Mouse (Mus musculus) v-Abl transformed pro-B cells (cell line): Measurements from ENCODE around the gene Gm45837.

Experiments
- in situ Hi-C, 2 experiments: fragments of 400-800 bp; cut with MboI; formaldehyde crosslinking; loops; one replicate each; pipeline ENCODE4 v1.15.1; 2025; ENCODE audit not compliant: unreplicated experiment in 2 of 2

The Gm45837 gene

DNA sequence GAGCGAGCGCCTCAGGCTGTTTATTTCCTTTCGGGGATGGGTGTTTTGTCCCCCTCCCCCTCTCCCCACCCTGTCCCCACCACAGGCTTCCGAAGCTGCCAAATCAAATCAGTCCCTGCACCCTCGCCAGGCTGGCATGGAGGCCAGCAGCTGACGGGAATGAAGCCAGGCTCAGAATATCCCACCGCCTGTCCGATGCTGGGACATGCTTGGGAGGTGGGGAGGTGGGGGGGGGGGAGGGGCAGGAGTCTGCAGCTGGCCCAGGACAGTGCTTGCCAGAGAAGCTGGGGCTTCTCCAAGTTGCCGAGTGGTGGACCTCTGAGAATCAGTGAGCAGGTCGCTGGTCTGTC lies 49.9 kb downstream of the Gm45837 start:
- in situ Hi-C loops, result no loop called here

DNA sequence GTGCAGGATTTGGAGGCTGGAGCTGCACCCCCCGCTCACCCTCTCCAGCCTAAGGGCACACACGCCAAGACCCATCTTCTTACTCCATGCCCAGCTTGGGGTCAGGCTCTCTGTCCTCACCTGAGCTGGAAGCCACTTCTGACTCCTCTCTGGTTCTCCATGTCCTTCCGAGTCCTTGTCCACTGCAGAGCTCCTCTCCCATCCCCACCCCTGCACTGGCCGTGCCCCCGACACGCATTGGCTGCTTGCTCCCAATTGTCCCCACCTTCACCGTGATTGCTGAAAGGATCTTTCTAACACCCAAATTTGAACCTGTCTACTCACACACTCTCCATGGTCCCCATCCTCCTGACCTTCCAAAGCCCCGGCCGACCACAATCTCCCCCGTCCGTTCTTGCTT lies 50.9 kb downstream of the Gm45837 start:
- in situ Hi-C loops, result no loop called here

DNA sequence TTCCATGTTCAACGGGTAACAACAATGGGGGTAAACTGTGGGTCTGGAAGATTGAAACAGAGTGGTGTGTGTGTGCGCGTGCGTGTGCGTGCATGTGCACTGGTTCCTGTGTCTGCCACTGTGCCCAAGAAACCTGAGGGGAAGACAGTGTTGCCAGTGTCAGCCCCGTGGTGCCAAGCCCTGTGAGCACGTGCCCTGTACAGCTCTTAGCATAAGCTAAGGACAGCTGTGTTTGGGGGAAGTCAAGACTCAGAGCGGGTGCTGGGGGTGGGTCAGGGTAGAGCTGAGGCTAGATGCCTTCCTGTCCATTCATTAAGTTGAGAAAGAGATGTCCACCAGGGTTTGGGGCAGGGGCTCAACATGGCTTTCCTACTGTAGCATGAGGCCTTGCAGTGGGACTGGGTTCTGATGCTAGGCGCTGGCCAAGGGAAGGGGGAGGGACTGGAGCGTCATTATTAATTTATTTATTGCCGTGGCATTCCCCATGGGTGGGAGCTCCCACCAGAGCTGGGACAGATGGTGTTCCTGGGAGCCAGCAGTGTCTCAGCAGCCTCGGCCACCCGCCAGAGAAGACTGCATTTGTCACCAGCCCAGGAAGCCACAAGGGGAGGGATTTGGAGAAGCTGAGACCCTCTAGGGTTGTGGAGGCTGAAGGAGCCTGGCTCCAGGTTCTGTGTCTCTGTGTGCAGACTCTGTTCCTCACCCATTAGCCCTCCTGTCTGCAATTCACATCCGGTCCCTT lies 51.8 kb downstream of the Gm45837 start:
- in situ Hi-C loops, result no loop called here

DNA sequence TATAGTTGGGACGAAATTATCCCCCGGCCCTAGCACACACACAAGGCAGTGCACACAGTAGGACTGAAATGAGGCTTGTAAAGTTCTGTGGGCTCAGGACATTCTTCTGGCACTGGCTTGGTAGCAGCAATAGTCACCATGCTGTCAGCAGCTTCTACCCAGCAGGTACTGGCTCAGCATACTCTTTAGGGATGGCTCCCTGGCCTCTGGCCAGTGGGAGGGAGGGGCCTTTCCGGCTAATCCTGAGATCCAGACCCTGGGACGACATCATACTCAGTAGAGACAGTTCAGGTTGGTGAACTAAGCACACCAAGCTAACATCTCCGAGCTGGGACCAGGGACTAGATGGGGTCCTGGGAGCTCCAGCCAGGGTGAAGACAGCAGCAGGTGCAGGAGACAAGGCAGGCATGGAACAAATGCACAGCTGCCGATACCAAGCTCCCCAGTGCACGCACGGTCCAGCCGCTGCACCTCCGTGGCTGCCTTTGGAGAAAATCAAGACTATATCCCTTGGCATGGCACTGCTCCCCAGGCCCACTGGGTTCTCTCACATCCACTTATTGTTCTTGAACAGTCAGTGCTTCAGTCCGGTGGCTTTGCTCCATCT lies 53.1 kb downstream of the Gm45837 start:
- in situ Hi-C loops, result no loop called here

DNA sequence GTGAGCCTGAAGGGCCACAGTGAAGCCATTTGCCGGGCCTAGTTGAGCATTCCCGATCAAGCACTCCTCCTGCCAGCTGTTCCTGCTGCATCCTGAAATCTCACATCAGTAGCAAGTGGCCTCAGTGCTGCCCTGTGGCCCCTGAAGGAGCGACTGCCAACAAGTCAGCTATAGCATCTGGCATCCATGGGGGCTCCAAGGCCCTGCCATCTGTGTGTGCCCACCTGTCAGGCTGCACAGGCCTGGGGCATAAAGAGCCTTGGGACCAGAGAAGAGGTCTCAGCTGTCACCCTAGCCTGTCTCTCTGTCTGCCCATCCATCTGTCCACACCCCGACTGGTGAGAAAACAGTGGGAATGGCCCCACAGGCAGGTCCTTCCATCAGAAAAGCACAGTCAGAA lies 54.2 kb downstream of the Gm45837 start:
- in situ Hi-C loops, result no loop called here

DNA sequence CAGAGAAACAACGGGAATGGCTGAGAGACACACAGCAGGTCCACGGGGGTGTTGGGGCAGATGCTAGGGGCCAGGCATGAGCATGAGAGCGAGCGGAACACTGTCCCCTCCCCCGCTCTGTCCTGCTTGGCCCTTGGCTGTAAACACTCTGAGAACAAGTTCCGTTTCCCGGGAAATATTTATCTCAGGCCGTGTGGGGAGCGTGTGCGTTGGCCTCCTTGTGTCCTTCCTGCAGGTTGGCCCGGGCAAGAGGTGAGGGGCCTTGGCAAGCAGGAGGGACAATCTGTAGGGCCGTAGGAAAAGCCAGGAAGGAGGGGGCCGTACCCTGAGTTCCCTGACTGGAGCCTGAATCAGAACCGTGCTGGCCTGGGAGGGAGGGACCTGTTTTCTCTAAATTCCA lies 54.7 kb downstream of the Gm45837 start:
- in situ Hi-C loops, result no loop called here

DNA sequence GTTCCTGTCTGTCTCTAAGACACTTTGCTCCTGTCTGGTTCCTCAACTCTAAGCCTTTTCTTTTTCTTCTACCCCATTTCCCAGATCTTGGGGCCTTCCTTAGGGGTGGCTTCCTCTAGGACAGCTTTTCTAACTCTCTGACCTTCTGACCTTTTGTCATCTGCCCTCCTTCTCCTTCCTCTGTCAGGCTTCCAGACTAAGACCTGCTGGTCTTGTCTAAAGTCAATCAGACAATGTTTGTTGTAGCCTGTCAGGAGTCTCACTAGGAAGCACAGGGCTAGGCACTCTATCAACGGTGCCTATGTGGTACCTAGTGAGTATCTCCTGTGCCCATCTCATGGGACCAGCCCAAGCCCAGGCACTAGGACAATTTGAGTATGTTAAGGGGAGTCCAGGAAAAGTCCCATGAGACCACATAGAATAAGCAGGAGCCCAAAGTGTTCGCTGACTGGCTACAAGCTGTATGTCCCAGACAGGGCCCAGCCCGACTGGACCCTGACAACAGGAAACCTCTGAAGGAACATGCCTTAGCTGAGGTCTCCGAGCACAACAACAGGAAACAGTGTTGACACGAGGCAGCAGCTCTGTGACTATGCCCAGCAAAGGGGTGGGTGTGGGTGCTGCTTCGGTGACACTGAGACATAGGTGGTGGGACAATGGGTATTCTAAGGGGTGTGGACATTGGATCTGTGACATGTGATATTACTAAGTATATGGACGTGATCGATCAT lies 55.3 kb downstream of the Gm45837 start:
- in situ Hi-C loops, result no loop called here

DNA sequence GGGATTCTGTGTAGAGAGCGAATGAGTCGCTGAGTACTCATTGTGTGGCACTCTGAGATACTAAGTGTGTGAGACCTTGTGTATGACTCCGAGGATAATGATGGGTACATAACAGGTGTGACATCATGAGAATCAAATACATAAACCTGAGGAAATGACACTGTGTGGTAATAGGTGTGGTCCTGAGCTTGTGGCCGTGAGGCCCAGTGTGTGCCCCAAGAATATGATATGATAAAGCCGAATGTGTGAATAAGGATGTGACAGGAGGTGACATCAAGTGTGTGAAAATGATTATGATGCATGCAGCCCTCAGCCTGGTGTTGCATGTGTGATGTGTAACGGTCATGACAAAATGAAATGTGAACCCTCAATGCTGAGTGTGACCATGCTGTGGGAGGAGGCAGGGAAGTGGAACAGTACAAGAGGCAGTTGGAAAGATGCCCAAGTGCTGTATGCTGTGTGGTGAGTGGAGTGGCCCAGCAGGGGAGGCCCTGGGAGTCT lies 55.9 kb downstream of the Gm45837 start:
- in situ Hi-C loops, result no loop called here

DNA sequence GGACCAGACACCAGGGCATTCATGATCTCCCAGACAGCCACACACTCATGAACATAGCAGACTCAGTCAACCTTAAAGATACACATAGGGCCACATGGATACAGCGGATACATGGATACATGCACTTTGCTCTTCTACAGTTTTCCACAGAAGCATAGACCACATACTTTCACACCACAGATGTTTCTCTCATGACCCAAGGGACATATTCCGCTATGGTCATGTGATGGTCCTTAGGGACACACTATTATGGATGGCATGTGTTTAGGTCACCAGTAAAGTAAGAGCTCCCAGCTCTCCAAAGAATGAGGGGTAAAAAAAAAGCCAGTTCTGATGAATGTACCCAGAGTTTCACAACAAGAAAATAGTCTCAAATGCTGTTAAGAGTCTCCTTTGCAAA lies 60.7 kb downstream of the Gm45837 start:
- in situ Hi-C loops, result no loop called here

DNA sequence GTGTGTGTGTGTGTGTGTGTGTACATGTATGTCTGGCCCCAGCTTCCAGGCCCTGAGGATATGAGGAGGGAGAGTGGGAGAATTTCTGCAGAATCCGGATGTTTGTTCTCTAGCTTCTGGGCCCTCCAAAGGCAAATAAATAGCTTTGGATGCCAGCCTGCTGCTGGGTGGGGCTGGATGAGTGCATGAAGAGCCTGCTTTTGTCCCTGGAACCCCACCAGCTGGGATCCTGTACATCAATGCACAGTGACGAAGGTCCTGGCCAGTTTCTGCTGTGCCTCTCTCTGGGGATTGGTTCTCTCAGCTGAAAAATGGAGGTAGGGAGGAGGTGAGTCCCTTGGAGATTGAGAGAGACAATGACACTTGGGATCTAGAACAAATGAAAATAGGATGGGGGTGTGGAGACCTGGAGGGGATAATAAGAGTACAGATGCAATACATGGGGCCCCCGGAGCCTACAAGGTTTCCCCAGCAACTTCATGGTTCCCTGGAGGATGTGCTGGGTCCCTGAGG lies 61.3 kb downstream of the Gm45837 start:
- in situ Hi-C loops, result no loop called here

DNA sequence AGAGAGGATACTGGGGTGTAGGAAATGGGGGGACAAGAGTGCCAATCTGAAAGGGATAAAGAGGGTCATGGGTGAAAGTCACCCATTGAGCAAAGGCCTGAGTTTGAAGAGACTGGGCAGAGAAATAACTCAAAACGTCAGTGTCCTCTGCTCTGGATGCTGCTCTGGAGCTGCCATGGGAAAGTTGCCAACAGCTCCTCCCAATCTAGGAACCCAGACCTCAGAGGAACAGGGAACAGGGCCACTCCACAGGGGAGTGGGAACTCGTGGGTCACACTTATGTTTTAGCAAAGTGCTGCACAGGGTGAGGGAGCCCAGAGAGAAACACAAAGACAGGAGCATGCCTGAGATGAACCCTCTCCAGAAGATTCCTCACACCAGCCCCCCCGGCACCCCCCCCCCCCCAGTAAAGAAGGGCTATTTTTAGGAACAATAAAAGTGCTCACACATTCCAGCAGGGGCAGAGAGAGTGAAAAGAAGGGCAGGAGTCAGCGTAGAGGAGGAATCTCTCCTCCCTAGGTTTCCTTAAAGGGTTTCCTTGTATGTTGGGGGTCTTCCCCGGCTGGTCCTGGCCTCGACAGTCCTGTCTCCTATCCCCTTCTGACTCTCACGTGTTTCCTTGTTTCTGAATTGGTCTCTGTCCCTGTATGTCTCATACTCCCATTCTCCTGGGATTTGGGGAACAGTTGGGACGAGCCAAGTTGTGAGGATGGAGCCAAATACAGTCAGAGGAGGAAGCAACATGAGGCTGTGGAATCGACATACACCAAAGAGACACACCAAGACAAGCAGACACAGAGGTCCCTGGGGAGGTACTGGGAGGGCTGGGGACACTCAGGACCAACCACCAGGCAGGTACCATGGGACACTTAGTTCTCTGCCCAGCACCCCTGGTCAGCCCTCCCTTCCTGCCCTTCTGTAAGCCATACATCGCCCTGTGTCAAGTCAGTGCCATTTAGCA lies 62.2 kb downstream of the Gm45837 start:
- in situ Hi-C loops, result no loop called here

DNA sequence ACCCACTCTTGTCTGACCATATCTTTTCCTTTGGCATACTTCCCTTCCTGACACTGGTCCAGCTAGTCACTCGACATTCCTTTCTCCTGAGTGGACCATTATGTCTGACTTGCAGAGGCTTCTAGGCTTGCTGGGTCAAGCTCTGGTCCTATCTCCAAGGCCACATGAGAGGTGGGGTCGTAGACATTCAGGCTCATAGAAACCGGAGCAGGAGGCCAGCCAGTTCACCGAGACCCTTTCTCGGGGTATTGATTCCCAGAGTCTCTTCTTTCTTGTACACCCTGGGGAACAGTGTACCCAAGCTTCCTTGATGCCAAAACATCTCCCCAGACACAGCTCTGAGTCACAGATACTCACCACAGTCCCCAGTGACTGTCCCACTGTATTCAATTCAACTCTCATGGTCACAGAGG lies 63.7 kb downstream of the Gm45837 start:
- in situ Hi-C loops, result no loop called here

DNA sequence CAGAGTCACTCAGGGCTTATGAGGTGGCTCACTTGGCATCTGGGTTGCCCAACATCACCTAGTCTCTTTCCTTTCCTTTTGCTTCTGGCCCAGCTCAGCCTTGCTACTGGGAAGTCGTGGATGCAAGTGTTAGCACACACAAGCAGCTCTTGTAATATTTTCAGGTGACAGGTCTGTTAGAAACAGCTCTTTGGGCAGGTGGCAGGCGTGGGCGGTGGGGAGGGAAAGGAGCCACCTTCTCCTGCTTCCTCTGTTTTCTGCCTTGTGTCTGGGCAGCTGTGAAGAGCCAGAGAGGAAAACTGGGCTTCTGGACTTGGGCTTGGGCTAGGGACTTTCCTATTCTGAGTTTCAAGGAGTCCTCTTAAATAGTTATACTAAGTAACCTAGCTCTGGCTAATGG lies 65.3 kb downstream of the Gm45837 start:
- in situ Hi-C loops, result no loop called here

DNA sequence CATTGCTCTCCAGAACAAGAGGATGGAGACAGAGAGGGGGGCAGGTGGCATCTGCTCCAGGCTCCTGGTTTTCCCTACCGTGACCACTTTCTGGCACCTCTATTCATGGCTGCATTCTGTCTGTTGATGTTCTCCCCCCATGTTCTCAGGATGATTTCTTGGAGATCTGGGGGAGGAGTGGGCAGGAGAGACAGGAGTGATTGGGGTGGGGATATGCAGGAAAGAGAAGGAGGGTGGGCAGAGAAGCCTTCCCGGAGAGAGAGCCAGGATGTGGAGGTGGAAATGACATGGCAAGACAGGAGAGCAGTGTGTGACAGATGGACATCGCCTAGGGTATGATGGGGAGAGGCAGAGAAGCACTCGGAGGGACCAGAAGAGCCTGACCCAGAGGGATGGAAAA lies 65.8 kb downstream of the Gm45837 start:
- in situ Hi-C loops, result no loop called here

DNA sequence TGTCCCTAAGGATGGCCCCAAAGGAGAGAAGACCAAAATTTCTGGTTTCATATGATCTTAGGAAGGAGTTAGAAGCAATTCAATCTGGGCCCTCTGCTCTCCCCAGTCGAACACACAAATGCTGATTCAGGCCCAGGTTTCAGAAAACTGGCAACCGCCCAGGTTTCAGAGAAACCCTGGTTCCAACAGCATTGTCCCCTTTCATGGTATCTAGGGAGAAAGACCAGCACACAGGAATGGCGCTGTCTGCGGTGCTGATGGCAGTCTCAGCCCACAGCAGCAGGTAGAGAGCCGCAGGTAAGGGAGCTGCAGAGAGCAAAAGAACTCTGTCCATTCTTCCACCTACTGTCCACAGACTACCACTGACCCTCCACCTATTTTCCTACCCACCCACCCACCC lies 66.5 kb downstream of the Gm45837 start:
- in situ Hi-C loops, result no loop called here

DNA sequence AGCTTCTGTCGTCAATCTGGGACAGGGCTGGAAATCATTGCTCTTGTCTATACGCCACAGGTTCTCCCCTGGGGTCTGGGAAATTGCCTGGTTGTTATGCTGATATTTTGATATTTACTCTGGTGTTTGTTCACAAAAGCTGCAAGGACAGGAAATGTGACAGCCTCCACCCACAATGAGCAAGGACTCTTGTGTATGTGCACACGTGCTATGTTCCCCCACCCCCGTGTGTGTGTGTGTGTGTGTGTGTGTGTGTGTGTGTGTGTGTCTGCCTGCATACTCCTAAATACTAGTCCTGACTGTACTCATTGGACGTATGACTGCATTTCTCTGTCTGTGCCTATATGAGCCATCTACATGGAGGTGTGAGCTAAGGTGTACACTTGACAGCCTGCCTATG lies 67.4 kb downstream of the Gm45837 start:
- in situ Hi-C loops, result no loop called here

DNA sequence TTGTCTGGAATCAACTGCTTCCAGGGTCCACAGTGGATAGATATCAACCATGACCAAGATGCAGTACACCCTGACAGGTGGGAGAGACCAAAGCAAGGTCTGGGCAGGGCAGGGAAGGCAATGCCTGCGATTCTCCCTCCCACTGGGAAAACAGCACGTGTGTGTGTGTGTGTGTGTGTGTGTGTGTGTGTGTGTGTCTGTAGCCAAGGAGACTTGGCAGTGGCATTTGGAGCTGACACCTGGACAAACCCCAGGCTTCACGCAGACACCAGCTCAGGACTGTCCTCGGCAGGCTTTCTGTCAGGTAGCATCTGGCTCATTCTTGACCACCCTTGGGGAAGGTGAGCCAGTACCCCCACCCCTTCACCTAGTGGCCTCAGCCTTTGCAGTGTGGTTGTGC lies 69.2 kb downstream of the Gm45837 start:
- in situ Hi-C loops, result no loop called here

DNA sequence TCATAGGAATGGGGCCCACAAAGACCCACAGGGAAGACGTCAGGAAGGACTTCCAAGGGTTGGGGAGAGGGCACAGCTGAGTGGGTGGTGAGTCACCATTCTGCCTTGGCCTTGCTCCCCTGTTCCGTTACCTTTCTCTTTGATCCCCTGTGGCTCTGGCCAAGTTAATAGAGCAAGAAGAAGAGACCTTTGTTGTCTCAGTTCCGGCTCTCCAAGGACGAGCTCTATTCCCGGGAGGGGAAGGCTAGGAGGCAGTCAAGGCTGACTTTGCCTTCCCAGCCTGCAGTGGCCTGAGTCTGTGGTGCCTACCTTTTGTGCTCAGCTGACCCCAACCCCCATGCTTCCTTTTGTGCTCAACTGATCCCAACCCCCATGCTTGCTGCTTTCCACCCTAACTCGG lies 70.0 kb downstream of the Gm45837 start:
- in situ Hi-C loops, result no loop called here

DNA sequence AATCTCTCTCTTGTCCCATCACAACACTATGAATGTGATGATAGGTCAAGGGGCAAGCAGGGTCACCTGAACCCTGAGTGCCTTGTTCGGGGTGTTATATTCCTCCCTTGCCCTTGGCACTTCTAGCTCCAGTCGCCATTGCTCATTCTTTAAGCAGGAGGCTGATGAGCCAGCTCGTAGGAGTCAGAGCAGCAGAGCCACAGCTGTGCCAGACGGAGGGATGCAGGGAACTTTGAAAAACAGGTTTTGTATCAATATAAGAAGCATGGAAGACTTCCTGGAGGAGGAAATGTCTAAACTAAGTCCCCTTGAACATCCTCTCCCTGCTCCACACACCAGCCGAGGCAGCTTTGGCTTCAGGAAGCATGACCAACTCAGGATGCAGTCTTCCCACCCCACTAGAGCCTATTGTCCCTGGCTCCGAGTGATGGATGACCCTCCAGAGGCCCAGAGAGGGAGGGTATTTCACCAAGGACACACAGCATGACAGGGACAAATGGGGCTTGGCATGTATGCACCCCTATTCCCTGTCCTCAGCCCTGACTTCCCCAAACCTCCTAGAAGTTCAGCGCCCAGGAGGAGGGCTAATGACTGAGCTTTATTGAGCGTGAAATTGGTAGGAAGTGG lies 71.3 kb downstream of the Gm45837 start:
- in situ Hi-C loops, result no loop called here

DNA sequence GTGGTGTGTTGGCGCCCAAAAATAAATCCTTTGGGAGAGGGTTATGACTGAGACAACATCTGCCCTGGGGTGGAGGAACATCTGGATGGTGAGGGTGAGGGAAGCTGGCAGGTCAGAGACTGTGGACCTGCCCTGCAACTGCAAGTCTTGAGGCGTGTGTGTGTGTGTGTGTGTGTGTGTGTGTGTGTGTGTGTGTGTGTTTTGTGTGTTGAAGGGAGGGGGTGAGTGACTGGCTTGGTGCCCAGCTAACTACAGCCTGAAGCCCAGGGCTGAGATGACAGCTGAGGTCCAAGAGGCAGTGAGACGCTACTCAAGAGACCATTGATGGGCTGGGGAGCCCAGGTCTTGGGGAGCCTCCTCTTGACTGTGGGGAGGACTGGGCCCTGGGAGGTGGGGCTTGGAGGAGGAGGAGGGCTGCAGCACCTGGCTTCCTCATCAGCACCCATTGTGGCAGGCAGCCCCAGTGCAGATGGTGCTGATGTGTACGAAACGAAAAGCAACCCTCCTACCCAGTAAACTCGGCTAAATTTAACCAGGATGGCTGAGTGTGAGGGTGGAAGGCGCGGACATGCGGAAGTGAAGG lies 71.9 kb downstream of the Gm45837 start:
- in situ Hi-C loops, result no loop called here
